ENCODE assay signal across 17 mouse cellular contexts in the genomic region with DNA sequence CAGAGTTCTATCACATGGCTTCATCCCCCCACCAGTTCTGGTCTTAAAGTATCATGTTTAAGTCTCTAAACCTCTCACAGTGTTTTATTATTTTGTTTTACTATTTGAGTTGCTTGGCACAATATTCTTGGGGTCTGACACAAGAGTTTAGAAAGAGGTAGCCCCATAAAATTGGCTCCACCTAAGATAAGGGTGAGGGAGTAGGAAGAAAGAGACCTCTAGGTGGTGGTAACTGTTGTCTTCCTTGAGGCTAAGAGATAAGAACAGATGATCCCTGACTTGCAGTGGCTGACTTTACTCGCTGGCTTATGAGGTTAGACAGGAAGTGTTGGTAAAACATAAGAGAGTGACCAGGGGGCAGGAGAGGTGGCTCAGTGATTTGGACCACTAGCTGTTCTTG. TPM values are rescaled to one million over a fixed set of nuclear protein-coding genes. Genes with fewer than 3 reads are reported as not detected.
"Had no signal": no experiment of that assay in that cellular context is flagged by ENCODE, and none has a peak within 500 bp of the region (broad histone marks: within the 10 kb centered on the region; RNA-seq: fewer than 3 reads in every experiment).

No protein-coding gene starts in this region.

- H3K4me3 ChIP-seq: limb, embryonic 13.5 days; midbrain, embryonic 15.5 days; neural tube, embryonic 12.5 days; stomach, embryonic 15.5 days had no signal

- H3K9me3 ChIP-seq: limb, embryonic 13.5 days; midbrain, embryonic 15.5 days; neural tube, embryonic 12.5 days; stomach, embryonic 15.5 days had no signal

- H3K4me1 ChIP-seq: limb, embryonic 13.5 days; midbrain, embryonic 15.5 days; neural tube, embryonic 12.5 days; stomach, embryonic 15.5 days had no signal

- H3K27me3 ChIP-seq: limb, embryonic 13.5 days; midbrain, embryonic 15.5 days; neural tube, embryonic 12.5 days; stomach, embryonic 15.5 days had no signal

- ATAC-seq: lung, postnatal 0 days; midbrain, embryonic 15.5 days had no signal

- H3K9ac ChIP-seq: limb, embryonic 13.5 days; midbrain, embryonic 15.5 days; neural tube, embryonic 12.5 days; stomach, embryonic 15.5 days had no signal

- H3K4me2 ChIP-seq: limb, embryonic 13.5 days; midbrain, embryonic 11.5 days; midbrain, embryonic 15.5 days; neural tube, embryonic 12.5 days; stomach, embryonic 15.5 days had no signal

- DNase-seq: kidney, adult 18-20 months; kidney, postnatal 10 days; kidney, postnatal 4 days; left cerebral cortex, postnatal 4 days; lung, adult 18-20 months; lung, postnatal 36 days; right cerebral cortex, postnatal 14 days; thymus, postnatal 36 days had no signal

- H3K27ac ChIP-seq: limb, embryonic 13.5 days; midbrain, embryonic 15.5 days; neural tube, embryonic 12.5 days; stomach, embryonic 15.5 days had no signal

RNA-seq across cellular contexts. Expression of a gene that starts 43.7 kb away (rescaled TPM):
- total RNA-seq: megakaryocyte, adult 5-6 weeks; monocyte, adult 5-6 weeks had no signal
- polyA plus RNA-seq: kidney, embryonic 14.5 days had no signal
